In genomic region chr1:186497333-186497732, GRCm38 (mm10) we compare ENCODE assay signal across 32 mouse cellular contexts.
"Had no signal": no experiment of that assay in that cellular context is flagged by ENCODE, and none has a peak within 500 bp of the region (broad histone marks: within the 10 kb centered on the region; RNA-seq: fewer than 3 reads in every experiment).

No protein-coding gene starts in this region.

- H3K27ac ChIP-seq: heart, adult 2 months; heart, embryonic 10.5 days; heart, embryonic 13.5 days; heart, embryonic 15.5 days; hindbrain, embryonic 10.5 days; hindbrain, embryonic 12.5 days; hindbrain, embryonic 13.5 days; hindbrain, embryonic 14.5 days; hindbrain, embryonic 15.5 days; hindbrain, postnatal 0 days; kidney, postnatal 0 days; layer of hippocampus, adult 2 months; left cerebral cortex, adult 2 months had no signal

- H3K4me3 ChIP-seq: heart, adult 2 months; heart, embryonic 10.5 days; heart, embryonic 12.5 days; heart, embryonic 13.5 days; heart, embryonic 15.5 days; hindbrain, embryonic 10.5 days; hindbrain, embryonic 12.5 days; hindbrain, embryonic 13.5 days; hindbrain, embryonic 15.5 days; layer of hippocampus, adult 2 months; left cerebral cortex, adult 2 months had no signal

- ATAC-seq: hindbrain, postnatal 0 days; inflammation-experienced regulatory T-cells, adult 6 months had no signal

- H3K9me3 ChIP-seq: heart, embryonic 10.5 days; heart, embryonic 13.5 days; heart, embryonic 15.5 days; hindbrain, embryonic 10.5 days; hindbrain, embryonic 12.5 days; hindbrain, embryonic 13.5 days; hindbrain, embryonic 15.5 days had no signal

- H3K9ac ChIP-seq: heart, embryonic 12.5 days; heart, embryonic 13.5 days; heart, embryonic 15.5 days; hindbrain, embryonic 12.5 days; hindbrain, embryonic 13.5 days; hindbrain, embryonic 14.5 days; hindbrain, embryonic 15.5 days had no signal

- H3K4me2 ChIP-seq: heart, embryonic 11.5 days; heart, embryonic 12.5 days; heart, embryonic 13.5 days; heart, embryonic 15.5 days; hindbrain, embryonic 12.5 days; hindbrain, embryonic 13.5 days; hindbrain, embryonic 14.5 days; hindbrain, embryonic 15.5 days had no signal

- DNase-seq: heart, adult 2 months; heart, postnatal 10 days; heart, postnatal 14 days; heart, postnatal 36 days; heart, postnatal 4 days; kidney, adult 11 months; kidney, adult 18-20 months; kidney, adult 2 months; kidney, adult 8-10 months; kidney, adult 9 months; kidney, postnatal 10 days; kidney, postnatal 14 days; kidney, postnatal 25 days; kidney, postnatal 36 days; kidney, postnatal 4 days; layer of hippocampus, adult 9-11 months; layer of hippocampus, postnatal 36 days had no signal

- H3K27me3 ChIP-seq: heart, embryonic 12.5 days; heart, embryonic 13.5 days; heart, embryonic 15.5 days; hindbrain, embryonic 12.5 days; hindbrain, embryonic 13.5 days; hindbrain, embryonic 15.5 days had no signal

- H3K4me1 ChIP-seq: heart, embryonic 13.5 days; heart, embryonic 15.5 days; hindbrain, embryonic 10.5 days; hindbrain, embryonic 12.5 days; hindbrain, embryonic 13.5 days; hindbrain, embryonic 15.5 days had no signal

- H3K36me3 ChIP-seq: heart, embryonic 10.5 days; heart, embryonic 12.5 days; heart, embryonic 13.5 days; heart, embryonic 15.5 days; hindbrain, embryonic 10.5 days; hindbrain, embryonic 12.5 days; hindbrain, embryonic 13.5 days; hindbrain, embryonic 15.5 days had no signal
